Mouse (Mus musculus) gastrocnemius, postnatal 10 days (tissue): ENCODE results near the gene Xrra1. TPM values are rescaled to one million over a fixed set of nuclear protein-coding genes. Genes with fewer than 3 reads are reported as not detected.
"Not testable (repeated sequence)": the region's sequence is repeated elsewhere in the genome, so short reads cannot be mapped to it uniquely, and the experiment has no call there.

ENCODE experiments used
- DNase-seq: peaks from one replicate; pipeline ENCODE4 v3.0.0; 2021; ENCODE audit warnings: mixed read lengths
- long read RNA-seq, 2 experiments: library from polyadenylated mRNA; stranded (forward); transcript quantifications; one replicate each; pipeline ENCODE4 v2.0.0; 2021
- total RNA-seq, 2 experiments: library from RNA; stranded (reverse); gene quantifications; 2 replicates each; pipeline ENCODE4 v1.2.3; 2021

The Xrra1 gene
- 1 to 10 TPM; 1.3 TPM for total RNA-seq
- long read RNA-seq, experiment 1, partial matches to known transcripts = 1 of 2 reads
- long read RNA-seq, experiment 1, other reads (novel, unspliced or antisense) = 1 of 2 reads
- long read RNA-seq, experiment 2, partial matches to known transcripts = 1 of 1 reads
- long read RNA-seq, experiment 2, other reads (novel, unspliced or antisense) = 0 of 1 reads

DNA sequence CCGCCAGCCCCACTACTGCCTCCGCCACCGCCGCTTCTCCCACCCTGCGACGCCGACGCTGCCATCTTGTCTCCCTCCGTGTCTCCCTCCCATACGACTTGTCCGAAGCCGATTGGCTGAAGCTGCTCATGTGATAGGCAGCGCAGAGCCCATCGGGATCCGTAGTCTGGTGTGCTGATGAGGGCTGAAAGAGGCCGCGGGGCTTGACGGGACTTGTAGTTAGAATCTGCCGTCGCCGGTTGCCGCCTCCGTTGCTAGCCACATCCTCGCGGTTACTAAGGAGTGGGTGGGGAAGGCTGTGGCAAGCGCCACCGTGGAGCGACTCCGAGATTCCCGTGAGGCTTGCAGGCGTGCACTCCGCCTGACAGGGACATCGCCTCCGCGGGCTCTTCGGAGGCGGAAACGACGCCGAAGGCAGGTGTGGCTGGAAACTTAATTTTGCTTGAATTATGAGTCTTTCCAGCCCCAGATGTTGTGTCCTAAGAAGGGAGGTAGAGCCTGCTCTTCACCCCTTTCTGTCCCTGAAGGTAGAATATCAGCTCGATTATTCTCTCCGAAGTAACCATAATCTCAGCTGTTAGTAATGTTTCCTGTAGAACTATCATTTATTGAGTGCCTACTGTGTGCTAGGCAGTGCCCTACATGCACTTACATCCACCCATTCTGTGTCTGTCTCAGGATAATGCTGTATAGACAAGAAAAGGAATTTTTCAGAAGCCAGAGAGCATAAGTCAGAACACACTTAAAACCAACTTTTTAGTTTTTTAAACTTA is at the start of gene Xrra1:
Gene Xrra1 (plus strand): TSS at position 304 of the 773 bp plus-strand sequence.
- peak; percentile 92 for DNase-seq

GRCm38 (mm10) chr7:99810814-99811213 is 48.1 kb upstream of the Xrra1 start:
- no peak for DNase-seq

- DNase-seq = no peak
Measured at GRCm38 (mm10) chr7:99811661-99812060, 47.3 kb upstream of the Xrra1 start.

GRCm38 (mm10) chr7:99813394-99813793 is 45.5 kb upstream of the Xrra1 start:
- peak; percentile 38 for DNase-seq

DNA sequence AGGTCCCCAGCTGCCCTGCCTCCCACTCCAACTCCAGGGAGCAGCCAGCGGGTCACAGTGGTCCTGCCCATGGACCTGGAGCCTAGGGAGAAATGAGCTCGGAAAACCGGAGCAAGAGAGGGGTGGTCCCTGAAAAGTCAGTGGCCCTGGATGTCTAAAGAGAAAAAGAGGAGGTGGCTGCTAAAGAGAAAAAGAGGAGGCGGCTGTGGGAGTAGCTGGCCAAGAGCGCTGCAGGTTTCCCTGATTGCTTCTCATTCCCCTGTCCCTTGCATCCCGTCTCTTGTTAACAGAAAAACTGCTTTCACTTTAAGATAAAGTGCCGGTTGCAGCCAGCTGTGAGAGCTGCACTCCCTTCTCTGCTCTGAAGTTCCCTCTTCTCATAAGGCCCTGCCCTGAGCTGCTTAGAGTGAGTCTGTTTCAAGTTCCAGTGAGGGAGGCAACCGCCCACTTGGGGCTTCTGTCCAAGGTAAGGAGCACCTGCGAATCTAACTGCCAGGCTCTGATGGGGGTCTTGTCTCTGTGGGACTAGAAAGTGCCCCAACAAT is 40.7 kb upstream of the Xrra1 start:
- DNase-seq = not testable (repeated sequence)

DNA sequence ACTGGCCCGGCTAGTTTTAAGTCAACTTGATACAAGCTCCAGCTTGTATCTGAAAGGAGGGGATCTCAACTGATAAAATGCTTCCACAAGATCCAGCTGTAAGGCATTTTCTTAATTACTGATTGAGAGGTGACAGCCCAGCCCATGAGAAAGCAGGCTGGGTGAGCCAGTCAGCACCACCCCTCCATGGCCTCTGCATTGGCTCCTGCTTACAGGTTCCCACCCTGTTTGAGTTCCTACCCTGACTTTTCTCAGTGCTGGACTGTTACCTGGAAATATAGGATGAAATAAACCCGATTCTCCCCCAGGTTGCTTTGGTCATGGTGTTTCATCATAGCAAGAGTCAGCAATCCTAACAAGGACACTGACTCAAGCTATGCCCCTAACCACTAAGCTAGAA is 37.0 kb upstream of the Xrra1 start:
- no peak for DNase-seq

GRCm38 (mm10) chr7:99822426-99822825 is 36.5 kb upstream of the Xrra1 start:
- DNase-seq = no peak

DNA sequence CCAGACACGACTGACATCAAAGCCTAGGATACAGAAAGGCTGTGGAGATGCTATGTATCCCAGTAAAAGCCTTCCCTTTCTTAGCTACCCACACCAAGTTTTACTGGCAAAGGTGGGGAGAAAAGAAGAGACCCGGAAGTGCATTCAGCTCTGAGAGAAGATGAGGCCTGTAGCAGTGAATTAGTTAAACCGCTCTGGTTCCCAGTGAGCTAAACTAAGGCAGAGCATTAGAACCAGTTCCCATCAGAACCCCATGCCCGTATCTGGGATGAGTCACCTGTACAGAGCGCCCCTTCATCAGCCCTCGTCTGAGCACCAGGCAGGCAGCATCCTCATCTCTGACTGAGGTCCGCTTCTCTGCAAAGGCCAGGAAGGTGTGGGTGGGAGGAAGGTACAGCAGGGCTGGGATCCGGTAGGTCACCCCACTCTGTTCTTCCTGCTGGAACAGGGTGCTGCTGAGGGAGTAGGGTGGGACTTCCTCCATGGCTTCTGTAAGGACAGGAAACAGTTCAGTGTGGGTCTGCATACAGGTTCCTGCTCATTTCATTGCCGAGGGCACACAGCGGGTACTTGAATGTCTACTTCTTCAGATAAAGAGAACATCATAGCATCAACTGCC is 35.8 kb upstream of the Xrra1 start:
- DNase-seq = no peak

GRCm38 (mm10) chr7:99824649-99825483 is 34.0 kb upstream of the Xrra1 start:
- no peak for DNase-seq

GRCm38 (mm10) chr7:99825511-99825910 is 33.4 kb upstream of the Xrra1 start:
- DNase-seq = no peak

- no peak for DNase-seq
Measured at GRCm38 (mm10) chr7:99826096-99826495, 32.8 kb upstream of the Xrra1 start.

DNA sequence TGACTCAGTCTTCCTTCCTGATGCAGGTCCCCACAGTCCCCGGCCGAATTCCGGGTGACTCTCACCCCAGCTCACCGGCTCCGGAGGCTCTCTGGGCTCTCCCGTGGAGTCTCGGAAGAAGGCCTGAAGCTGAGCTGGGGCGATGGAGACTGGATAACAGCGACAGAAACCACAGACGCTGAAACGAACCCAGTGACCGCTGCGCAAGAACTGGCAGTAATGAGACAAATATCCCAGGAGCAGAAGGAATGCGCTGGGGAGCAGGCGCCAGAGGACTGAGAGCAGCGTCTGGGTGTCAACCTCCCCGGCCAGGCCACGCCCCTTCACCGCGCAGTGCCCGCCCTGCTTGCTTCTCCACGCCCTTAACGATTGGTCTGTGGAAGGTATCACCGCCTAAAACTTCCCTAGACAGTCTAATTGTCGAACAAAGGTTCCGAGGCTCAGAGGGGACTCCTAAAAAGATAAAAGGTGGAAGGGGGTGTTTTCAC is 30.8 kb upstream of the Xrra1 start, which contains the start of gene Neu3:
Gene Neu3 (minus strand): TSS at position 335 of the 488 bp plus-strand sequence.
- DNase-seq = peak; percentile 94

- no peak for DNase-seq
Measured at GRCm38 (mm10) chr7:99833115-99833845, 25.6 kb upstream of the Xrra1 start.

- no peak for DNase-seq
Measured at GRCm38 (mm10) chr7:99833846-99834222, 25.1 kb upstream of the Xrra1 start.

DNA sequence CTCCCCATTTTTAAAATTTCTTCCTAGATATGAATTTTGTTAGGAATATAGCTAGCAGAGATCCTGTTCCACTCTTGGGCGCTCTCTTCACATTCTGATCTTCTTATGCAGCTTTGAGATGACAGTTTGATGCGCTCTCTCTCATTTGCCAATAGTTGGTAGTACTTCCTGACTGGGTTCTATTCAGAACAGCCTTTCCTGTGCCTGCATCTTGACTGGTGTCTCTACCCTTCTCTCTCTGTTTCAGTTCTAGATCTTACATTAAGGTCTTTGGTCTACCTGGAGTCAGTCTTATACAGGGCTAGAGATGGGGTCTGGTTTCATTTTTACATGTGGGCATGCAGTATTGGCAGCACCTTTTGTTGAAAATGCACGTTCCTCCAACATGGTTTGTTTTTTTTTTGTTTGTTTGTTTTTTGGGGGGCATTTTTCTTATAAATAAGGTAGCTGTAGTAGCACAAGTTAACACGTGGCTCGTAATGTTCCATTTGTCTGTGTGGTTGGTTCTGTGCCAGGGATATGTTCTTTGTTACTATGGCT is 24.5 kb upstream of the Xrra1 start:
- DNase-seq = no peak

DNA sequence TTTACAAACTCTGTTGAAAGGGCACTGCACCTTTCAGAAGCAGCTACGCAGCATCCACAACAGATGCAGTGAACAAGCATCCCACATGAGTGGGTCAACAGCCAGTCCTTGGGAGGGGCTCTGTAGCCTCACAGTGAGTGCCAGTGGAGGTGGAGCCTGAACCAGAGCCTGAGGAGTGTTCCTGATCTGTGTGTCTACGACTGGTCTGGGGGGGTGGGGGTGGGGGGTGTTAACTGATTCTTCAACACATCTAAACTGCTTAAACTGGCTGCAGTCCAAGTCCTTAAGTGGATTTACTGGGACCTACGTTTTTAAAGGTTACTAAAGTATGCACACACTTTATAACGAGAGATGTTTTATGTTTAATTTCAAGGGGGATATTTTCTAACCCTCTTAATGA is 22.1 kb upstream of the Xrra1 start:
- DNase-seq = no peak

GRCm38 (mm10) chr7:99837358-99838071 is 21.4 kb upstream of the Xrra1 start:
- DNase-seq = no peak

GRCm38 (mm10) chr7:99838241-99838640 is 20.7 kb upstream of the Xrra1 start:
- DNase-seq = no peak

- no peak for DNase-seq
Measured at GRCm38 (mm10) chr7:99845533-99846236, 13.2 kb upstream of the Xrra1 start.

DNA sequence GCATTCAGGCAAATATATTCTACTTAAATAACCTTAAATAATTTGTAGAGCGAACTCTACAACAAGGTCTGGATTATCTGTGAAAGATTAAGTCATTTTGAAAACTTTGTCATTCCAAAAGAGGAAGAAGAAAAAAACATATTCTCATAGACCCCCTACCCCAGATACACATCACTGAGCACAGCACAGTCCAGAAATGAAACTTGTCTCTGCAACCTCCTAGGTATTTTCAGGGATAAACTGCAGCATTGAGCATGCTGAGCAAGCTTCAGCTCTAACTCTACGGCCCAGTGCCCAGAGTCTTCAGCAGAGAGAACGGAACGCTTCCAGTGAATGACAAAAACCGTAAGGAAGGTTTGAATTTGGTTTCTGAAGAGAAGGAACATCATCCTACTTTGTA is 8.4 kb upstream of the Xrra1 start:
- no peak for DNase-seq
